Comparison of ENCODE assay signal across 8 mouse cellular contexts in the genomic region with DNA sequence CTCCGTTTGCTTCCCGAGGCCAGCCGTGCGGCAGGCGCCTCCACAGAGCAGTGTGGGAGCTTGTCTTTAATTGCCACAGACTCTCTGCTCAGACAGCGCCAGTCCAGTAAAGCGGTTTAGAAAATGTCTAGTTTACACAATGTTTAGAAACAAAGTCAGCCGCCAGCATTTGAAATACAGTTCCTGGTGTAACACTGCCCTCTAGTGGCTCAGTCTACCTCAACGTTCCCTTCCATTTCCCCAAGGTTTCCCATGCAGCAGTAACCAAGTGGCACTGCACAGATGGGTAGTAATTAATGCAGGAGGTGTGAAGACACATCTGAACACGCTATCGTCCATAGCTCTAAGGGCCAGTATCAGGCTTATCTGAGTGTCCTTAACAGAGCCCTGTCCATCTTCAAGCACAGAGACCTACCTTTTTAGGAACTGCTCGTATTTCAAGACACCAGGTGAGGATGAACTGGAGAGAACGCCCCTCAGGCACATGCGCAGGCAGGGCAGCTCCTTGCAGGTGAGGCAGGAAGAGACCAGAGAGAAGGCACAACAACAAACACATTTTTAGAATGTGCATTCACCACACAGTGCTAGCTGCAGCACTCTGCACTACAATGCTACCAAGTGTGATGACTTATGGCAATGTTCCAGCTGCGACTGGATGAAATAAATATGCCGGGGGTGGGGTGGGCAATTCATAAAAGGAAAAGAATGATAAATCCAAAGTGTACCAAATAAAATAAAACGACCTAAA. TPM values are rescaled to one million over a fixed set of nuclear protein-coding genes. Genes with fewer than 3 reads are reported as not detected.
DNase-seq lines count a peak whose midpoint lies in the region; ATAC-seq lines count a peak whose summit lies in the region.

No protein-coding gene starts in this region.

- H3K9me3 ChIP-seq in embryonic facial prominence, embryonic 13.5 days = no peaks in the 10 kb centered on the region
- no peaks in the 10 kb centered on the region for H3K9me3 ChIP-seq in hindbrain, embryonic 14.5 days (ENCODE audit: control insufficient read depth, low read length)
- no peaks in the 10 kb centered on the region for H3K9me3 ChIP-seq in midbrain, embryonic 10.5 days (replicated peaks)

- no peak overlapping the region for H3K9ac ChIP-seq in embryonic facial prominence, embryonic 13.5 days
- no peak overlapping the region for H3K9ac ChIP-seq in hindbrain, embryonic 14.5 days

- H3K4me3 ChIP-seq in embryonic facial prominence, embryonic 13.5 days = no peak overlapping the region
- no peak overlapping the region for H3K4me3 ChIP-seq in hindbrain, embryonic 14.5 days (replicated peaks; ENCODE audit: low read length)
- H3K4me3 ChIP-seq in midbrain, embryonic 10.5 days = no peak overlapping the region

- H3K27ac ChIP-seq in embryonic facial prominence, embryonic 13.5 days = 0 out of 2 replicates have a peak overlapping the region, but pooled peaks have one; percentile 33
- no peak overlapping the region for H3K27ac ChIP-seq in hindbrain, embryonic 14.5 days
- H3K27ac ChIP-seq in midbrain, embryonic 10.5 days (replicated peaks) = no peak overlapping the region

- H3K27me3 ChIP-seq in embryonic facial prominence, embryonic 13.5 days = no peaks in the 10 kb centered on the region
- H3K27me3 ChIP-seq in hindbrain, embryonic 14.5 days (ENCODE audit: control insufficient read depth, insufficient read depth, low read length) = no peaks in the 10 kb centered on the region
- no peaks in the 10 kb centered on the region for H3K27me3 ChIP-seq in midbrain, embryonic 10.5 days (ENCODE audit: low read depth, poor library complexity, severe bottlenecking)
- H3K27me3 ChIP-seq in splenic B cell, adult 2 months (ENCODE audit: control insufficient read depth, insufficient read depth, low read length, poor library complexity, severe bottlenecking) = no peaks in the 10 kb centered on the region

- H3K4me1 ChIP-seq in embryonic facial prominence, embryonic 13.5 days = no peaks in the 10 kb centered on the region
- H3K4me1 ChIP-seq in hindbrain, embryonic 14.5 days (replicated peaks; ENCODE audit: control insufficient read depth, insufficient read depth, low read length) = no peaks in the 10 kb centered on the region
- H3K4me1 ChIP-seq in midbrain, embryonic 10.5 days = 0 out of 2 replicates have a peak, but pooled peaks cover 7% of the 10 kb centered on the region

- peaks cover 71% of the 10 kb centered on the region for H3K36me3 ChIP-seq in embryonic facial prominence, embryonic 13.5 days
- H3K36me3 ChIP-seq in hindbrain, embryonic 14.5 days (replicated peaks; ENCODE audit: control insufficient read depth, insufficient read depth) = peaks cover 70% of the 10 kb centered on the region
- peaks cover 97% of the 10 kb centered on the region for H3K36me3 ChIP-seq in midbrain, embryonic 10.5 days
- peaks cover 9% of the 10 kb centered on the region for H3K36me3 ChIP-seq in splenic B cell, adult 2 months (ENCODE audit: control insufficient read depth, insufficient read depth, low read length, poor library complexity, severe bottlenecking)

- H3K4me2 ChIP-seq in embryonic facial prominence, embryonic 13.5 days = no peak overlapping the region
- no peak overlapping the region for H3K4me2 ChIP-seq in hindbrain, embryonic 14.5 days (replicated peaks)

- WGBS in embryonic facial prominence, embryonic 13.5 days = 67% methylated on average over 17 of the region's 17 CpGs
- WGBS in hindbrain, embryonic 14.5 days = 74% methylated on average over 17 of the region's 17 CpGs
- 78% methylated on average over 17 of the region's 17 CpGs for WGBS in midbrain, embryonic 10.5 days

- DNase-seq in ovary, adult 18-20 months (ENCODE audit: low spot score) = peak; percentile 44
- no peak for DNase-seq in ovary, postnatal 10 days (ENCODE audit: low spot score)
- peak; percentile 15 for DNase-seq in adrenal gland, postnatal 25 days
- DNase-seq in hindbrain, embryonic 14.5 days (ENCODE audit: low spot score) = peak; percentile 79
- DNase-seq in left cerebral cortex, adult 11 months (ENCODE audit: low spot score) = peak; percentile 72
- DNase-seq in midbrain, embryonic 10.5 days (ENCODE audit: low spot score) = peak; percentile 35
- DNase-seq in splenic B cell, adult 2 months (ENCODE audit: low read depth, low spot score) = peak; percentile 61

- ATAC-seq in embryonic facial prominence, embryonic 13.5 days (ENCODE audit: insufficient number of reproducible peaks, insufficient read depth, low FRiP score, low TSS enrichment, low read depth) = no peak
- ATAC-seq in hindbrain, embryonic 14.5 days (ENCODE audit: low FRiP score) = peak; percentile 55; the same call in 1 of the 2 replicates

RNA-seq across cellular contexts. Expression of gene Mtrr, which starts 12.2 kb away (rescaled TPM):
- total RNA-seq in adrenal gland, postnatal 25 days (2021) = 17.4 and 23.8 TPM in 2 replicates
- polyA plus RNA-seq in embryonic facial prominence, embryonic 13.5 days (2015; fragmentation: Nextera tagmentation; extraction: Ambion mirVana) = 17.8 and 18.8 TPM in 2 replicates
- 12.9 and 14.8 TPM in 2 replicates for polyA plus RNA-seq in hindbrain, embryonic 14.5 days (2014; fragmentation: Nextera tagmentation; extraction: Ambion mirVana)
- polyA plus RNA-seq in midbrain, embryonic 10.5 days (2016; fragmentation: Nextera tagmentation; extraction: Ambion mirVana) = 20.8 and 22.5 TPM in 2 replicates

RNA-seq across cellular contexts. Expression of gene Fastkd3, which starts 12.3 kb away (rescaled TPM):
- 16.0 and 16.8 TPM in 2 replicates for total RNA-seq in adrenal gland, postnatal 25 days (2021)
- polyA plus RNA-seq in embryonic facial prominence, embryonic 13.5 days (2015; fragmentation: Nextera tagmentation; extraction: Ambion mirVana) = 37.3 and 37.4 TPM in 2 replicates
- polyA plus RNA-seq in hindbrain, embryonic 14.5 days (2014; fragmentation: Nextera tagmentation; extraction: Ambion mirVana) = 24.0 and 24.6 TPM in 2 replicates
- 44.8 and 47.2 TPM in 2 replicates for polyA plus RNA-seq in midbrain, embryonic 10.5 days (2016; fragmentation: Nextera tagmentation; extraction: Ambion mirVana)

RNA-seq across cellular contexts. Expression of gene 1700001L19Rik, which starts 27.5 kb away (rescaled TPM):
- total RNA-seq in adrenal gland, postnatal 25 days (2021) = 0.43 TPM in 1 of 2 replicates, not detected in the other
- 0.37 and 0.62 TPM in 2 replicates for polyA plus RNA-seq in embryonic facial prominence, embryonic 13.5 days (2015; fragmentation: Nextera tagmentation; extraction: Ambion mirVana)
- 6.0 and 6.9 TPM in 2 replicates for polyA plus RNA-seq in hindbrain, embryonic 14.5 days (2014; fragmentation: Nextera tagmentation; extraction: Ambion mirVana)
- 0.50 and 0.74 TPM in 2 replicates for polyA plus RNA-seq in midbrain, embryonic 10.5 days (2016; fragmentation: Nextera tagmentation; extraction: Ambion mirVana)
